Mouse (Mus musculus) lung, postnatal 0 days (tissue): ENCODE data around the gene Pkp2.

ENCODE experiments used
- CTCF ChIP-seq: IDR thresholded peaks from 2 replicates; pipeline ENCODE4 v1.5.1; 2016; ENCODE audit warnings: antibody characterized with exemption, mild to moderate bottlenecking
- EP300 ChIP-seq: IDR thresholded peaks from 2 replicates; pipeline ENCODE4 v1.6.1; 2016; ENCODE audit warnings: antibody characterized with exemption, mild to moderate bottlenecking, control low read depth

GRCm38 (mm10) chr16:16238356-16238755 is 25.2 kb downstream of the Pkp2 start:
- TF ChIP-seq CTCF: no peak
- no peak for TF ChIP-seq EP300
